Mouse (Mus musculus): ENCODE results near the gene Il21r.

GRCm38 (mm10) chr7:125625219-125625618 lies 22.0 kb downstream of the Il21r start:
- TF ChIP-seq CTCF (IDR thresholded peaks at IDR 0.05; ENCODE audit: low read depth) (no peak), EP300 (IDR thresholded peaks at IDR 0.05; ENCODE audit: low read depth) (no peak)
